Mouse (Mus musculus): ENCODE data around the gene Krtap5-5. TPM values are rescaled to one million over a fixed set of nuclear protein-coding genes. Genes with fewer than 3 reads are reported as not detected.

The Krtap5-5 gene
- polyA plus RNA-seq, 1 experiment from 2014 or later, result not detected

DNA sequence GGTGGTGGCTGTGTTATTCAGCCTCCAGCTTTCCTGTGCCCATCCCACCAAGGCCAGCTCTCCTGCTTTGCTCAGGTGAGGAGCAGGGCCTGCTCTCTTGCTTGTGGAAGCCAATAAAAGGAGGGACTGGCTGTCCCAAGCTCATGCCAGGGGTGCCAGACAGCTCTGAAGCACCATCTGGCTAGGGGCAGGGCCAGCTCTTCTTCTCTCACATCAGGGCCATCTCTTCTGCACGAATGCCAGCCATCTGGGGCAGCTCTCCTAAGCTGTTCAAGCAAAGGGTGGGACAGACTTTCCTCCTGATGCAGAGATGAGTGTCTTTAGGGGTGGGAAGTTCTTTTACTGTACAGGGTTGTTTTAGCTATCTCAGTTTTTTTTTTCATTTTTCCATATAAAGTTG is 48.8 kb downstream of the Krtap5-5 start:
- Histone ChIP-seq H3K27me3 (ENCODE audit: control insufficient read depth, insufficient read depth, low read length) (no peaks in the 10 kb centered on the region), H3K4me2 (ENCODE audit: low read length) (no peak overlapping the region), H3K4me1 (ENCODE audit: control insufficient read depth, insufficient read depth, low read length) (no peaks in the 10 kb centered on the region), H3K9ac (replicated peaks; ENCODE audit: low read length) (no peak overlapping the region), H3K36me3 (ENCODE audit: control insufficient read depth, insufficient read depth, low read length) (no peaks in the 10 kb centered on the region), H3K27ac (replicated peaks; ENCODE audit: low read depth, low read length) (no peak overlapping the region), H3K4me3 (replicated peaks; ENCODE audit: low read depth, low read length) (no peak overlapping the region), H3K9me3 (ENCODE audit: control insufficient read depth, low read length) (no peaks in the 10 kb centered on the region)
- WGBS, result 43% methylated on average over 1 of the region's 1 CpGs
- ATAC-seq (ENCODE audit: low FRiP score, low TSS enrichment) (no peak), DNase-seq (no peak)

Other genes with a start within 250 kb of the Krtap5-5 start
- gene Mob2, start 168.9 kb downstream of the Krtap5-5 start, polyA plus RNA-seq (2014; fragmentation: Nextera tagmentation; extraction: Ambion mirVana), result 53.5 and 57.2 TPM in 2 replicates
- 112 and 126 TPM in 2 replicates for gene Dusp8, start 134.1 kb downstream of the Krtap5-5 start, polyA plus RNA-seq (2014; fragmentation: Nextera tagmentation; extraction: Ambion mirVana)
- 0.34 TPM in 1 of 2 replicates, not detected in the other for gene Gm45618, start 109.2 kb downstream of the Krtap5-5 start, polyA plus RNA-seq (2014; fragmentation: Nextera tagmentation; extraction: Ambion mirVana)
- gene Gm39115, start 93.9 kb downstream of the Krtap5-5 start, polyA plus RNA-seq (2014; fragmentation: Nextera tagmentation; extraction: Ambion mirVana), result not detected in 2 replicates
- gene Gm45337, start 85.4 kb downstream of the Krtap5-5 start, polyA plus RNA-seq (2014; fragmentation: Nextera tagmentation; extraction: Ambion mirVana), result not detected in 2 replicates
- not detected in 2 replicates for gene Gm29735, start 72.9 kb downstream of the Krtap5-5 start, polyA plus RNA-seq (2014; fragmentation: Nextera tagmentation; extraction: Ambion mirVana)
- not detected in 2 replicates for gene Gm4553, start 64.2 kb downstream of the Krtap5-5 start, polyA plus RNA-seq (2014; fragmentation: Nextera tagmentation; extraction: Ambion mirVana)
- gene Krtap5-2, start 54.0 kb downstream of the Krtap5-5 start, polyA plus RNA-seq (2014; fragmentation: Nextera tagmentation; extraction: Ambion mirVana), result not detected in 2 replicates
- not detected in 2 replicates for gene Gm10153, start 39.6 kb downstream of the Krtap5-5 start, polyA plus RNA-seq (2014; fragmentation: Nextera tagmentation; extraction: Ambion mirVana)
- gene Krtap5-3, start 28.6 kb downstream of the Krtap5-5 start, polyA plus RNA-seq (2014; fragmentation: Nextera tagmentation; extraction: Ambion mirVana), result not detected in 2 replicates
- not detected in 2 replicates for gene Gm7579, start 18.1 kb downstream of the Krtap5-5 start, polyA plus RNA-seq (2014; fragmentation: Nextera tagmentation; extraction: Ambion mirVana)
- gene Gm40460, start 11.1 kb upstream of the Krtap5-5 start, polyA plus RNA-seq (2014; fragmentation: Nextera tagmentation; extraction: Ambion mirVana), result not detected in 2 replicates
- gene Gm2431, start 28.4 kb upstream of the Krtap5-5 start, polyA plus RNA-seq (2014; fragmentation: Nextera tagmentation; extraction: Ambion mirVana), result not detected in 2 replicates
- not detected in 2 replicates for gene Gm4559, start 44.4 kb upstream of the Krtap5-5 start, polyA plus RNA-seq (2014; fragmentation: Nextera tagmentation; extraction: Ambion mirVana)
- gene Krtap5-1, start 67.1 kb upstream of the Krtap5-5 start, polyA plus RNA-seq (2014; fragmentation: Nextera tagmentation; extraction: Ambion mirVana), result not detected in 2 replicates
- gene Krtap5-4, start 73.6 kb upstream of the Krtap5-5 start, polyA plus RNA-seq (2014; fragmentation: Nextera tagmentation; extraction: Ambion mirVana), result not detected in 2 replicates
- gene Ifitm10, start 143.8 kb upstream of the Krtap5-5 start, polyA plus RNA-seq (2014; fragmentation: Nextera tagmentation; extraction: Ambion mirVana), result 3.9 and 6.1 TPM in 2 replicates
- gene Gm49369, start 152.7 kb upstream of the Krtap5-5 start, polyA plus RNA-seq (2014; fragmentation: Nextera tagmentation; extraction: Ambion mirVana), result 1.8 TPM in 1 of 2 replicates, not detected in the other
- 208 and 229 TPM in 2 replicates for gene Ctsd, start 158.1 kb upstream of the Krtap5-5 start, polyA plus RNA-seq (2014; fragmentation: Nextera tagmentation; extraction: Ambion mirVana)
- gene Syt8, start 204.9 kb upstream of the Krtap5-5 start, polyA plus RNA-seq (2014; fragmentation: Nextera tagmentation; extraction: Ambion mirVana), result not detected in 2 replicates
- gene Tnni2, start 211.8 kb upstream of the Krtap5-5 start, polyA plus RNA-seq (2014; fragmentation: Nextera tagmentation; extraction: Ambion mirVana), result not detected in 2 replicates
- gene Lsp1, start 230.8 kb upstream of the Krtap5-5 start, polyA plus RNA-seq (2014; fragmentation: Nextera tagmentation; extraction: Ambion mirVana), result 2.7 and 8.0 TPM in 2 replicates